Mouse (Mus musculus): ENCODE measurements around the gene Nsl1.

- TF ChIP-seq CTCF (IDR thresholded peaks at IDR 0.05; ENCODE audit: control insufficient read depth, insufficient read depth, insufficient replicate concordance, low read depth, low read length) (no peak), POLR2A (IDR thresholded peaks at IDR 0.05; ENCODE audit: control insufficient read depth, low read depth, low read length) (no peak)
Measured at GRCm38 (mm10) chr1:191087955-191088354, 25.1 kb downstream of the Nsl1 start.
